Comparison of ENCODE assay signal across 8 mouse cellular contexts in the genomic region with DNA sequence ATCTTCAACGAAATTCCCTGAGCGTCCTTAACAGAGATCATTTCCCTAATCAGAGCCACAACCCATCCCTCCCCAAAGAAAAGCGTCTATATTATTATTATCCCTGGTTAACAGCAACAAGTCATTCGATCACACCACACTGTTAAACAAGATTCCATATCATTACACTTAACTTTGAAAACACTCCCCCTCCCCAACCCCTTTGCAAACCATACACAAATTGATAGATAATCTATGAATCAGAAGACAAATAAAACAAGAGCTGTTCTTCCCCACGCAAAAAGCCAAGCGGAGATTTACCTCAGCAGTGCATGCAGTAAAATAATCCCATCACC. TPM values are rescaled to one million over a fixed set of nuclear protein-coding genes. Genes with fewer than 3 reads are reported as not detected.
A peak's percentile ranks its signal among the peaks of the same experiment; 100 is the strongest.
DNase-seq lines count a peak whose midpoint lies in the region; ATAC-seq and TF ChIP-seq lines count a peak whose summit lies in the region.

No protein-coding gene starts in this region.

- no peaks in the 10 kb centered on the region for H3K27me3 ChIP-seq in heart, postnatal 0 days (ENCODE audit: control insufficient read depth, insufficient read depth, low read length)
- H3K27me3 ChIP-seq in hindbrain, embryonic 13.5 days = no peaks in the 10 kb centered on the region
- H3K27me3 ChIP-seq in midbrain, embryonic 11.5 days (ENCODE audit: control insufficient read depth, insufficient read depth, low read length) = no peaks in the 10 kb centered on the region

- TF ChIP-seq EP300 in heart, postnatal 0 days (IDR thresholded peaks at IDR 0.05; ENCODE audit: low read depth) = no peak

- peaks cover 7% of the 10 kb centered on the region; the same call in 1 of the 2 replicates for H3K4me1 ChIP-seq in heart, postnatal 0 days (ENCODE audit: control insufficient read depth, insufficient read depth)
- H3K4me1 ChIP-seq in bone marrow macrophage, adult 2 months (ENCODE audit: control insufficient read depth, insufficient read depth, low read length) = no peaks in the 10 kb centered on the region
- H3K4me1 ChIP-seq in hindbrain, embryonic 13.5 days (replicated peaks) = peaks cover 18% of the 10 kb centered on the region
- peaks cover 7% of the 10 kb centered on the region for H3K4me1 ChIP-seq in midbrain, embryonic 11.5 days (ENCODE audit: control insufficient read depth, insufficient read depth, low read length)

- ATAC-seq in heart, postnatal 0 days (ENCODE audit: insufficient read depth, low read depth) = no peak
- ATAC-seq in hindbrain, embryonic 13.5 days (ENCODE audit: low FRiP score) = peak; percentile 11; the same call in 1 of the 2 replicates
- peak; percentile 9; the same call in 1 of the 2 replicates for ATAC-seq in midbrain, embryonic 11.5 days (ENCODE audit: low FRiP score)

- H3K4me3 ChIP-seq in heart, postnatal 0 days (ENCODE audit: low read depth, low read length) = peak overlapping the region; percentile 94
- peak overlapping the region; percentile 57 for H3K4me3 ChIP-seq in bone marrow macrophage, adult 2 months (ENCODE audit: insufficient read depth, low read length)
- H3K4me3 ChIP-seq in hindbrain, embryonic 13.5 days = peak overlapping the region; percentile 72
- H3K4me3 ChIP-seq in midbrain, embryonic 11.5 days (ENCODE audit: low read depth, low read length) = peak overlapping the region; percentile 68

- DNase-seq in heart, postnatal 0 days (ENCODE audit: low spot score) = no peak
- DNase-seq in heart, postnatal 25 days (ENCODE audit: low spot score) = no peak
- peak; percentile 93 for DNase-seq in midbrain, embryonic 11.5 days (ENCODE audit: low spot score, missing footprints)
- DNase-seq in T-cell, adult 2 months (ENCODE audit: low spot score) = no peak
- no peak for DNase-seq in right cerebral cortex, postnatal 10 days (ENCODE audit: low spot score in 2 of 2)
- DNase-seq in spleen, postnatal 36 days (ENCODE audit: low spot score in 2 of 2) = no peak

- intact Hi-C loops in heart, postnatal 25 days (cut with DNase I) = loop anchor here (5.0 kb wide), 1 partner anchor 444 kb away; no protein-coding TSS in a partner anchor

- H3K36me3 ChIP-seq in heart, postnatal 0 days (replicated peaks; ENCODE audit: control insufficient read depth, insufficient read depth, low read length) = no peaks in the 10 kb centered on the region
- H3K36me3 ChIP-seq in hindbrain, embryonic 13.5 days = no peaks in the 10 kb centered on the region
- H3K36me3 ChIP-seq in midbrain, embryonic 11.5 days (ENCODE audit: control insufficient read depth, insufficient read depth, low read length) = no peaks in the 10 kb centered on the region

- peak overlapping the region; percentile 61 for H3K9ac ChIP-seq in heart, postnatal 0 days (replicated peaks; ENCODE audit: low read depth, low read length)
- peak overlapping the region; percentile 85 for H3K9ac ChIP-seq in hindbrain, embryonic 13.5 days
- peak overlapping the region; percentile 83 for H3K9ac ChIP-seq in midbrain, embryonic 11.5 days (ENCODE audit: low read length)

- TF ChIP-seq CTCF in heart, postnatal 0 days (IDR thresholded peaks at IDR 0.05; ENCODE audit: low read depth) = no peak
- no peak for TF ChIP-seq CTCF in bone marrow macrophage, adult 2 months (IDR thresholded peaks at IDR 0.05; ENCODE audit: low read depth, low read length)

- WGBS in heart, postnatal 0 days = under 1% methylated on average over 6 of the region's 6 CpGs
- WGBS in hindbrain, embryonic 13.5 days = under 1% methylated on average over 6 of the region's 6 CpGs
- WGBS in midbrain, embryonic 11.5 days = under 1% methylated on average over 6 of the region's 6 CpGs

- no peak for TF ChIP-seq POLR2A in bone marrow macrophage, adult 2 months (IDR thresholded peaks at IDR 0.05; ENCODE audit: borderline replicate concordance, low read depth, low read length)

- H3K27ac ChIP-seq in heart, postnatal 0 days (ENCODE audit: low read depth) = peak overlapping the region; percentile 96
- no peak overlapping the region for H3K27ac ChIP-seq in bone marrow macrophage, adult 2 months (ENCODE audit: insufficient read depth, low read depth, low read length)
- H3K27ac ChIP-seq in hindbrain, embryonic 13.5 days = peak overlapping the region; percentile 90
- peak overlapping the region; percentile 84 for H3K27ac ChIP-seq in midbrain, embryonic 11.5 days (ENCODE audit: low read depth, low read length)

- no peaks in the 10 kb centered on the region for H3K9me3 ChIP-seq in heart, postnatal 0 days (replicated peaks; ENCODE audit: control insufficient read depth, low read length)
- no peaks in the 10 kb centered on the region for H3K9me3 ChIP-seq in hindbrain, embryonic 13.5 days
- H3K9me3 ChIP-seq in midbrain, embryonic 11.5 days (ENCODE audit: control insufficient read depth, low read length) = no peaks in the 10 kb centered on the region

- peak overlapping the region; percentile 92 for H3K4me2 ChIP-seq in heart, postnatal 0 days (ENCODE audit: low read depth, low read length)
- H3K4me2 ChIP-seq in hindbrain, embryonic 13.5 days = peak overlapping the region; percentile 70
- peak overlapping the region; percentile 69 for H3K4me2 ChIP-seq in midbrain, embryonic 11.5 days

RNA-seq across cellular contexts. Expression of a gene that starts 0.3 kb away (rescaled TPM):
- 3.3 and 4.7 TPM in 2 replicates for total RNA-seq in heart, postnatal 0 days (2014; rRNA removed; ENCODE audit: low replicate concordance)
- polyA plus RNA-seq in heart, postnatal 0 days (2015; fragmentation: Nextera tagmentation; extraction: Ambion mirVana) = 1.3 and 1.7 TPM in 2 replicates
- 1 to 10 TPM; 5.2 to 7.2 TPM for total RNA-seq in heart, postnatal 25 days (2021)
- 1.7 and 1.8 TPM in 2 replicates for polyA plus RNA-seq in bone marrow macrophage, adult 2 months (2012; ENCODE audit: insufficient read depth, insufficient read length, missing spikeins)
- 3.7 and 4.3 TPM in 2 replicates for polyA plus RNA-seq in hindbrain, embryonic 13.5 days (2015; fragmentation: Nextera tagmentation; extraction: Ambion mirVana)
- 4.2 and 4.6 TPM in 2 replicates for polyA plus RNA-seq in midbrain, embryonic 11.5 days (2014; fragmentation: Nextera tagmentation; extraction: Ambion mirVana)
